Mouse (Mus musculus): ENCODE measurements around the gene Prex1.
"Not testable (repeated sequence)": the region's sequence is repeated elsewhere in the genome, so short reads cannot be mapped to it uniquely, and the experiment has no call there.

The Prex1 gene

DNA sequence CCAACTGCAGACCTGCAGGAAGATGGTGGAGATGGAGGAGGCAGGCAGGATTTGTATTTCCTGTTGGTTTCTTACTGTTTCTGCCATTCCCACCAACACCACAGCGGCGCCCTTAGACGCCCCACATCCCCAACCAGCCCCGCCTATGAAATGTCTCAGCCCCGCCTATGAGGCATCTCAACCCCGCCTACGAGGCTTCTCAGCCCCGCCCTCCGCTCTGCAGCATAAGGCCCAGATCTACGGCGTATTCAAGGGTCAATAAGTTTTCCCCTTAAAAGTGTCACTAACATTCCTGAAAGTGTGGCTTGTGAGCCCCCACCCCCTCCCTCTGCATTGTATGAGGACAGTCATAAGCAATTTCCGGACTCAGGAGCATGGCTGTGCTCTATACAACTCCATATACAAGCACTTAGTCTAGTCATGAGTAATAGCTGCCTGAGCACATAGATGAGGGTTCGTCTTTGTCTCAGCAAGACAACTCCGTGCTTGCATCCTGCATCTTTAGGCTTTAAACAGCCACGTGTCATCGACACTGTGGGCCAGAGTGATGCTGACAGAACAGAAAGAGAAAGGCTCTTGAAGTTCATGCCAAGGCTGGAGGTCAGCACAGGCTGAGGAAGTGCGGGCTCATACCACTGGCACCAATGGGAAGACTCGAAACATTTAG lies 160.0 kb downstream of the Prex1 start:
- DNase-seq (ENCODE audit: low spot score): no peak

DNA sequence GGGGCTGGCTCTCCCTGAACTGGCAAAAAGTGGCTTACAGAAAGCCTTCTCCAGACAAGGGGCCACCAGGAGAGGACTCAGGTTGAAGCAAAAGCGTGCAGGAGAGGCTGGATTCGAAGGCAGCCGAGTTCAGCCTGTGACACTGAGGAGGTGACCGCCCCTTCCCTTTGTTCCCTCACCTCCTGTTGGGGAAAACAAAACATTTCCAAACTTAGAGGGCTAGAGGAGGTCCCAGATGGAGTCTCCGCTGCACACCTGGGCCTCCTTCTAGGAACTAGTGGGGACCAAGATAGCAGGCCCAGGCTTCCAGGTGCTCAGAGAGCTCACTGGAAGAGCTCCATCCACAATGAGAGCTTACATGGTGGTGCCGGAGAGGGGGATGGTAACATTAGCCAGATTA lies 161.0 kb downstream of the Prex1 start:
- DNase-seq (ENCODE audit: low spot score): no peak

- DNase-seq (ENCODE audit: low spot score): no peak
Measured at GRCm38 (mm10) chr2:166551831-166552498, 161.7 kb downstream of the Prex1 start.

DNA sequence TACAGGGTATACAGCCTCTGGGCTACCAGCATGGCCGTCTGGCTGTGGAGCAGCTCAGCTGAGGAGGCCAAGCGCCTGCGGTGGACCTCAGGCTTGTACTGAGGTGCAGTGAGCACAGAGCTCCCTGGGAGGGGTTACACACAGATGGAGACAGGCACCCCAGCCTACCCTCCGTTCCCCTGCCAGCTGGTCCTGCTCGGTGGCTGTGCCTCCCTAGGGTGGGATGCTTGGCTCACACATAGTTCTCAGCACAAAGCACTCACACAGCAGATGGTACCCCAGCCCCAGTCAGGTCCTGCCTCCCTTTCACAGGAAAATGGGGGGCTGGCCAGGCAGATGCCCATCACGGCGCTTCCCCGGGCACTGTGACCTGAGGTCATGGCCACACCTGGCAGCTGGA lies 163.8 kb downstream of the Prex1 start:
- no peak for DNase-seq (ENCODE audit: low spot score)

DNA sequence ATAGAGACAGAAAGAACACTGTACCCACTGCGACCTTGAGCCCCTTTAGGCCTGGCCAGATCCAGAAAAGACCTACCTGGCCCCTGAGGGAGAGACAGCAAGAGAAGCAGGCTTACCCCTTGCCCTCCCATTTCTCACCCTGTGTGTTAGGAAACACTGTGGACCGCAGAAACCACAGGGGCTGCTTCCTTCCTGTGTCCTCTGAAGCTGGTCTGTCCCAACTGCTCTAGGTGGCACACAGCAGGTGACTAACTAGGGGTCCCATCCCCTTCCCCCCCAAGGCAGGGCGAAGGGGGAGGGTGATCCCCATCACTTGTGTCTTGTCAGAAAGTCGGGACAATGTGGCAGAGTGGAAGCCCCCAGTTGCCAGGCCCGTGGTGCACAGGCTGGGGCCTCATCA lies 164.6 kb downstream of the Prex1 start:
- DNase-seq (ENCODE audit: low spot score): no peak

DNA sequence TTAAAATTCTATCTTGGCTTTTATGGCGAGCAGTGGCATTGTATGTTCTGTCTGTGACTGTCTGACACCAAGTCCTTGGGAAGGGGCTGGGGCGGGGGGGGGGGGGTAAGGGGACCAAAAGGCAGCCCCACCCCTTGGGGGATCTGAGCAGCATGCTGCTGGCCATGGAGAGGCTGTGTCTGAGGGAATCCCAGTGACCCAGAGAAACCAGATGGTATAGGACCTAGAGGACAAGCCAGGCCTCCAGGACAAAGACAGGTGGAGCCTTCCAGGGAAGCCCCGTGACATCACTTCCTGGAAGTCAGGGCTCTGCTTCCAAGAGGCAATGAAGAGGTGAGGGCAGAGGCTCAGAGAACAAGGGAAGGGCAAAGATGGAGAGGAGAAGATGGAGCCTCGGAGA lies 168.1 kb downstream of the Prex1 start:
- no peak for DNase-seq (ENCODE audit: low spot score)

GRCm38 (mm10) chr2:166544575-166545251 lies 168.9 kb downstream of the Prex1 start:
- DNase-seq (ENCODE audit: low spot score): no peak

GRCm38 (mm10) chr2:166541112-166541928 lies 172.3 kb downstream of the Prex1 start:
- DNase-seq (ENCODE audit: low spot score): no peak

- no peak for DNase-seq (ENCODE audit: low spot score)
Measured at GRCm38 (mm10) chr2:166540216-166540615, 173.4 kb downstream of the Prex1 start.

GRCm38 (mm10) chr2:166536896-166537295 lies 176.7 kb downstream of the Prex1 start:
- no peak for DNase-seq (ENCODE audit: low spot score)

- no peak for DNase-seq (ENCODE audit: low spot score)
Measured at GRCm38 (mm10) chr2:166535519-166535918, 178.1 kb downstream of the Prex1 start.

GRCm38 (mm10) chr2:166526204-166526603 lies 187.4 kb downstream of the Prex1 start:
- no peak for DNase-seq (ENCODE audit: low spot score)

- DNase-seq (ENCODE audit: low spot score): no peak
Measured at GRCm38 (mm10) chr2:166523156-166523890, 190.3 kb downstream of the Prex1 start.

- no peak for DNase-seq (ENCODE audit: low spot score)
Measured at GRCm38 (mm10) chr2:166522612-166523120, 191.0 kb downstream of the Prex1 start.

DNA sequence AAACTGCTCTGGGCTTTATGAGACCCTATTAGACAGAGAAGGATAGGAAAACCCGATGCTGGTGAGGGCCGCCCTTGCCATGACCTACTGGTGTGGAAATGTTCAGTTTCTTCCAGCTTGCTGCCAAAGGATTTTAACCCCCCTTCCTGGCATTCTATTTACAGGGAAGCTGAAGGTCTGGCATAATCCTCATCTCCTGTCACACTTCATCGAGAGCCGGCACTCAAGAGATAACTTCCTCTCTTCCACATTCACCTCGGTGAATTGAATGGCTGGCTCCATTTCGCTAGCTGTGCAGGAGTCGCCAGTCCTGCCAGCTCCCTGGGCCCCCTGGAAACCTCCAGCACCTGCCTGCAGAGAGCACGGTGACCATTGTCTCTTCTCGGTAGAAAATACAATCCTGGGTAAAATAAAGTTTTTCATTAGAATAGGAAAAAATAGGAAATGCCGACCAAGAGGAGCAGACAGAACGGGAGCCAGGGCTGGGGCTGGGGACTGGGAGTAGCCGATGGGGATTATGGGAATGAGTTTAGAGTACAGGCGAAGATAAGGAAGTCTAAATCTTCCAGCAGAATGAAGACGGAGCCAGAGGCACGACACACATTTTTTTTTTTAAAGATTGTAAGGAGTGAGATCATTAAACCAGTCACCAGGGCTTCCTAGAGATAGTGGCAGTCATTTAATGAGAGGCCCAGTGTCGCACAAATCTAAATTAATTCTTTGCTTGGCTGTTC lies 191.6 kb downstream of the Prex1 start:
- DNase-seq (ENCODE audit: low spot score): no peak

- no peak for DNase-seq (ENCODE audit: low spot score)
Measured at GRCm38 (mm10) chr2:166521461-166521860, 192.2 kb downstream of the Prex1 start.

GRCm38 (mm10) chr2:166520536-166520935 lies 193.1 kb downstream of the Prex1 start:
- DNase-seq (ENCODE audit: low spot score): no peak

GRCm38 (mm10) chr2:166517392-166518174 lies 196.0 kb downstream of the Prex1 start:
- not testable (repeated sequence) for DNase-seq (ENCODE audit: low spot score)

- no peak for DNase-seq (ENCODE audit: low spot score)
Measured at GRCm38 (mm10) chr2:166516818-166517353, 196.7 kb downstream of the Prex1 start.

Data from ovary, postnatal 10 days (tissue).